Mouse (Mus musculus) myocyte (in vitro differentiated cells): ENCODE measurements around the gene Gpr27. TPM values are rescaled to one million over a fixed set of nuclear protein-coding genes. Genes with fewer than 3 reads are reported as not detected.

Source experiments
- H3K27me3 ChIP-seq: one replicate; pipeline ENCODE4 v1.6.1; 2011; ENCODE audit not compliant: control insufficient read depth, insufficient read depth, insufficient read length
- H3K36me3 ChIP-seq: one replicate; pipeline ENCODE4 v1.6.1; 2011; ENCODE audit not compliant: control insufficient read depth, insufficient read depth
- H3K4me2 ChIP-seq: one replicate; pipeline ENCODE4 v1.6.1; 2011; ENCODE audit warnings: low read depth, control low read depth
- H3K4me3 ChIP-seq: one replicate; pipeline ENCODE4 v1.5.1; 2011; ENCODE audit warnings: mild to moderate bottlenecking, control low read depth, moderate library complexity
- H3K79me2 ChIP-seq: one replicate; pipeline ENCODE4 v1.6.1; 2011; ENCODE audit not compliant: control insufficient read depth, insufficient read depth
- H3ac ChIP-seq: one replicate; pipeline ENCODE4 v1.6.1; 2011; ENCODE audit not compliant: control insufficient read depth, insufficient read length
- CEBPB ChIP-seq: IDR thresholded peaks from 2 replicates; pipeline ENCODE4 v1.6.1; 2011; ENCODE audit warnings: mild to moderate bottlenecking, moderate library complexity; ENCODE audit not compliant: poor library complexity, insufficient read depth, severe bottlenecking
- E2F4 ChIP-seq: IDR thresholded peaks from one replicate; pipeline ENCODE4 v1.6.1; 2011; ENCODE audit warnings: mild to moderate bottlenecking, control low read depth, moderate library complexity; ENCODE audit not compliant: insufficient read depth
- MAX ChIP-seq: IDR thresholded peaks from one replicate; pipeline ENCODE4 v1.6.1; 2011; ENCODE audit warnings: low read depth, mild to moderate bottlenecking, control low read depth
- MYOD1 ChIP-seq, 3 experiments: IDR thresholded peaks; one replicate each; pipeline ENCODE4 v1.6.1; 2011; ENCODE audit warnings: control low read depth in 2 of 3, low read depth in 2 of 3, mild to moderate bottlenecking in 2 of 3, moderate library complexity in 1 of 3; ENCODE audit not compliant: insufficient read length in 2 of 3, control insufficient read depth in 1 of 3
- MYOG ChIP-seq, 3 experiments: IDR thresholded peaks; one replicate each; pipeline ENCODE4 v1.6.1; 2011; ENCODE audit warnings: control low read depth in 2 of 3, low read depth in 2 of 3, mild to moderate bottlenecking in 2 of 3; ENCODE audit not compliant: insufficient read length in 2 of 3, control insufficient read depth in 1 of 3, insufficient read depth in 1 of 3
- POLR2A ChIP-seq: IDR thresholded peaks from one replicate; pipeline ENCODE4 v1.6.1; 2011; ENCODE audit warnings: low read depth, mild to moderate bottlenecking, control low read depth, moderate library complexity; ENCODE audit not compliant: insufficient read length
- POLR2AphosphoS2 ChIP-seq: IDR thresholded peaks from one replicate; pipeline ENCODE4 v1.6.1; 2011; ENCODE audit warnings: low read depth, control low read depth; ENCODE audit not compliant: insufficient read length
- REST ChIP-seq: IDR thresholded peaks from one replicate; pipeline ENCODE4 v1.6.1; 2011; ENCODE audit warnings: mild to moderate bottlenecking, control low read depth, moderate library complexity; ENCODE audit not compliant: insufficient read depth, insufficient read length
- SRF ChIP-seq: IDR thresholded peaks from one replicate; pipeline ENCODE4 v1.6.1; 2011; ENCODE audit warnings: low read depth; ENCODE audit not compliant: control insufficient read depth, insufficient read length
- TCF12 ChIP-seq: IDR thresholded peaks from one replicate; pipeline ENCODE4 v1.6.1; 2011; ENCODE audit warnings: mild to moderate bottlenecking, control low read depth; ENCODE audit not compliant: poor library complexity, insufficient read depth, severe bottlenecking
- TCF3 ChIP-seq: IDR thresholded peaks from one replicate; pipeline ENCODE4 v1.6.1; 2011; ENCODE audit warnings: low read depth, control low read depth; ENCODE audit not compliant: insufficient read length
- USF1 ChIP-seq: IDR thresholded peaks from one replicate; pipeline ENCODE4 v1.6.1; 2011; ENCODE audit warnings: low read depth, mild to moderate bottlenecking, control low read depth, moderate library complexity
- polyA plus RNA-seq: library from polyadenylated mRNA; unstranded; fragments of >200 nt; fragmentation: generic; extraction: Trizol; gene quantifications from one replicate; pipeline ENCODE4 v1.2.1, GENCODE M21; 2012; ENCODE audit warnings: missing spikeins

Gene Gpr27
- polyA plus RNA-seq, 1 experiment, result not detected

DNA sequence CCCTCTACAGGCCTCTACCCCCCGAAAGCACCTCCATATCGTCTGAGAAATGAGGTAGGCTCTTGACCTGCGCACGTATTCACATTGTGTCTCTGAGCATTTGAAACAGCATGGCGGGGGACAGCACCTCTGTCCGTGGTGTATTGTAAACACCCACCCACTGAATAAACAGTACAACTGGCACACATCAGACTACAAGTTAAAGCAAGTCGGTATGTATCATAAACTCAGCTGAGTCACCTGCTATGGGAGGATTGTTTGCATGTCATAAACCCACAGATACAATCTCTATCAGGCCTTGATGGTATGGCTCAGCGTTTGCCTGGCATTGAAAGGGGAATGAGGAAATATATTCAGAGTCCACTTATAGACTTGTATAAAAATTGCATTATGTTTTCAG is 15.2 kb upstream of the Gpr27 start:
- peaks cover 26% of the 10 kb centered on the region for H3K27me3 ChIP-seq
- no peak overlapping the region for H3K4me3 ChIP-seq
- TF ChIP-seq TCF12, result no peak
- TF ChIP-seq REST, result no peak
- TF ChIP-seq MAX, result no peak
- no peak for TF ChIP-seq POLR2AphosphoS2
- no peak for TF ChIP-seq MYOD1 (IDR thresholded peaks at IDR 0.05; ENCODE audit: control insufficient read depth in 1 of 3, insufficient read length in 2 of 3, low read depth in 2 of 3)
- TF ChIP-seq MYOG (IDR thresholded peaks at IDR 0.05; ENCODE audit: control insufficient read depth in 1 of 3, insufficient read depth in 1 of 3, insufficient read length in 2 of 3, low read depth in 2 of 3), result no peak
- TF ChIP-seq TCF3, result no peak
- TF ChIP-seq POLR2A, result no peak
- TF ChIP-seq USF1, result no peak
- TF ChIP-seq E2F4, result no peak
- TF ChIP-seq SRF, result no peak
- no peak for TF ChIP-seq CEBPB
- H3K79me2 ChIP-seq, result no peaks in the 10 kb centered on the region
- no peak overlapping the region for H3ac ChIP-seq
- no peak overlapping the region for H3K4me2 ChIP-seq
- no peaks in the 10 kb centered on the region for H3K36me3 ChIP-seq

DNA sequence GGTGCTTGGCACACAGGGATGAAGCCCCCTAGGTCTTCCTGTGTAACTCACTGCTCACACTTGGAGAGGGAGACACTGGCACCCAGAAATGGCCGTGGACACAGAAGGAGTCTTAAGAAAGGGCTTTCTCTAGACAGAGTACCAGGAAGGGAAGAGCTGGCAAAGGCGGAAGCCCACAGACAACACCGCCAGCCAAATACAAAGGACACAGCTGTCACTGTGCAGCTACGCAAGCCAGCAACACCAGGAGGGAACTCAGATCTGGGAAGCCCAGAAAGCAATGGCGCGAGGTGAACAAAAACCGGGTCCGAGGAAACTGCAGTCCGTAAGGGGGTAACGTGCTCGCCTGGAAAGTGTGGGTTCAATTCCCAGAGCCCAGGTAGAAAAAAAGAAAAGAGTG is 14.4 kb upstream of the Gpr27 start:
- no peak overlapping the region for H3K4me2 ChIP-seq
- TF ChIP-seq MYOD1 (IDR thresholded peaks at IDR 0.05; ENCODE audit: control insufficient read depth in 1 of 3, insufficient read length in 2 of 3, low read depth in 2 of 3), result no peak
- no peak for TF ChIP-seq SRF
- TF ChIP-seq POLR2AphosphoS2, result no peak
- TF ChIP-seq MYOG (IDR thresholded peaks at IDR 0.05; ENCODE audit: control insufficient read depth in 1 of 3, insufficient read depth in 1 of 3, insufficient read length in 2 of 3, low read depth in 2 of 3), result no peak
- TF ChIP-seq REST, result no peak
- TF ChIP-seq TCF3, result no peak
- no peak for TF ChIP-seq POLR2A
- TF ChIP-seq CEBPB, result no peak
- no peak for TF ChIP-seq MAX
- TF ChIP-seq USF1, result no peak
- no peak for TF ChIP-seq E2F4
- no peak for TF ChIP-seq TCF12
- peaks cover 28% of the 10 kb centered on the region for H3K27me3 ChIP-seq
- H3K4me3 ChIP-seq, result no peak overlapping the region
- H3K36me3 ChIP-seq, result no peaks in the 10 kb centered on the region
- no peak overlapping the region for H3ac ChIP-seq
- no peaks in the 10 kb centered on the region for H3K79me2 ChIP-seq

DNA sequence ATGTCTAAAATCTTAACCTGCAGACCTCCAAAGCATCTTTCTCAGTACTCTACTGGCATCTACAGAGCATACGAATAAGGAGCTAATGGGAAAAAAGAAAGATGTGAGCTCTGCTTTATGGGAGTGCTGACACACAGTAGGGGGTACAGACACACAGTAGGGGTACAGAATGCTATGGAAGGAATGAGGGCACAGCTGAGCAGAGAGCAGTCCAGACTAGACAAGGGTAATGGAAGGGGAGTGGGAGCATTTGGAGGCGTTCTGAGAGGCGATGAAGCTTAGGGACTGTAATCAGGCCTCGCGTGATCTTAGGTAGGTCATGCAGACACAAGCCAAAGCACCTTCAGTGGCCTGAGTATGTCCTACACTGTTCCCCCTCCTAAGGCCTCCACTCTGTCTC is 8.5 kb upstream of the Gpr27 start:
- H3ac ChIP-seq, result no peak overlapping the region
- no peak overlapping the region for H3K4me2 ChIP-seq
- TF ChIP-seq MAX (no peak), SRF (no peak), CEBPB (no peak), TCF3 (no peak), TCF12 (no peak), REST (no peak), POLR2AphosphoS2 (no peak), MYOG (IDR thresholded peaks at IDR 0.05; ENCODE audit: control insufficient read depth in 1 of 3, insufficient read depth in 1 of 3, insufficient read length in 2 of 3, low read depth in 2 of 3) (no peak), MYOD1 (IDR thresholded peaks at IDR 0.05; ENCODE audit: control insufficient read depth in 1 of 3, insufficient read length in 2 of 3, low read depth in 2 of 3) (no peak), E2F4 (no peak), USF1 (no peak), POLR2A (no peak)
- no peak overlapping the region for H3K4me3 ChIP-seq
- H3K36me3 ChIP-seq, result no peaks in the 10 kb centered on the region
- peaks cover 14% of the 10 kb centered on the region for H3K27me3 ChIP-seq
- H3K79me2 ChIP-seq, result no peaks in the 10 kb centered on the region

DNA sequence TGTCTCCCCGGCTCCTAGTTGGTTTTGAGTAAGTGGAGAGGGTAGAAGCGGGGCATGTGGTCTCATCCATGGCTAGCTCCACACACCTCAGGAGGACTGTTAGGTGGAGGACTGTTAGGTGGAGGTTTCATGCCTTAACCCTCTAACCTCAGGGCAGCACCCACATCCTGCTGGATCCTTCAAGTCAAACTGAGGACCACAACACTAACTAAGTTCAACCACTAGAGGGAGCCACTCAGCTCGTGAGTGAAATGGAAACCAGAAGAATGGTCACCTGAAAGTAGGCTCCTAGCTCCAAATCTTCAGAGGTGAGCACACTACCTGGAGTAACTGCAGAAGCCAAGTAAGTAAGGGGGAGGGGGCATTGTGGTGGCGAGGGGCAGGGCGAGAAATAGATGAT is 7.6 kb upstream of the Gpr27 start:
- no peak overlapping the region for H3K4me2 ChIP-seq
- H3K4me3 ChIP-seq, result no peak overlapping the region
- H3K27me3 ChIP-seq, result peaks cover 17% of the 10 kb centered on the region
- H3ac ChIP-seq, result no peak overlapping the region
- TF ChIP-seq USF1 (no peak), MAX (no peak), TCF3 (no peak), POLR2AphosphoS2 (no peak), E2F4 (no peak), SRF (no peak), MYOD1 (IDR thresholded peaks at IDR 0.05; ENCODE audit: control insufficient read depth in 1 of 3, insufficient read length in 2 of 3, low read depth in 2 of 3) (no peak), TCF12 (no peak), REST (no peak), MYOG (IDR thresholded peaks at IDR 0.05; ENCODE audit: control insufficient read depth in 1 of 3, insufficient read depth in 1 of 3, insufficient read length in 2 of 3, low read depth in 2 of 3) (no peak), CEBPB (no peak), POLR2A (no peak)
- no peaks in the 10 kb centered on the region for H3K79me2 ChIP-seq
- no peaks in the 10 kb centered on the region for H3K36me3 ChIP-seq

DNA sequence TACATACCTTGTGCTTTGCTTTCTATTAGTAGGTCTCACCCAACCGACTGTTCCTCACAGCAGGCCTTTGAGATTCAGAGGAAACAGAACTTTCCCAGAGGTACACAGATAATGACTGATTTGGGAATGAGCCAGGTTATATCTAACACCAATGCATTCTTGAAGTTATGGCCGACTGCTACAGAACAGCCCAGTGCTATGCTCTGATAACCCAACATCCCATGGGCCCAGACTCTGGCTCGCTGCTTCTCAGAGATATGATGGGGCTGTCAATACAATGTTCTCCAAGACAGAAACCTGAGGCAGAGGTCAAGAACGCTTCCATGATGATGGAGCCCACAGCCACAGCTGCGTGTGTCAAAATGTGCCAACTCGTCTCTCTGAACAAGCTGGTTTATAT is 4.0 kb upstream of the Gpr27 start:
- Histone ChIP-seq H3K4me3 (no peak overlapping the region), H3ac (no peak overlapping the region), H3K36me3 (no peaks in the 10 kb centered on the region), H3K79me2 (no peaks in the 10 kb centered on the region), H3K4me2 (no peak overlapping the region), H3K27me3 (peaks cover 44% of the 10 kb centered on the region)
- TF ChIP-seq POLR2AphosphoS2, result no peak
